Mouse (Mus musculus): Measurements from ENCODE around the gene Fkrp. TPM values are rescaled to one million over a fixed set of nuclear protein-coding genes. Genes with fewer than 3 reads are reported as not detected.

The Fkrp gene
- total and polyA plus RNA-seq, 3 experiments = 16.5 to 23.4 (median 20.3) TPM

GRCm38 (mm10) chr7:16848579-16848978 lies 32.0 kb upstream of the Fkrp start:
- Histone ChIP-seq H3K9me3 (replicated peaks; ENCODE audit: low read length) (no peaks in the 10 kb centered on the region), H3K79me2 (replicated peaks; ENCODE audit: control insufficient read depth, extremely low read depth, insufficient read depth, poor library complexity, severe bottlenecking) (peaks cover 17% of the 10 kb centered on the region), H3K27me3 (replicated peaks) (no peaks in the 10 kb centered on the region), H3K4me1 (ENCODE audit: control insufficient read depth in 1 of 2, insufficient read depth in 2 of 2) (peaks cover 0 to 26% of the 10 kb centered on the region in 2 experiments; a peak in 2 of 4 replicates), H3K4me2 (ENCODE audit: insufficient read depth, low read depth, poor library complexity, severe bottlenecking) (no peak overlapping the region), H3K9ac (ENCODE audit: insufficient read depth, low read depth) (no peak overlapping the region), H3K4me3 (replicated peaks in 1 of 3; ENCODE audit: low read depth in 2 of 3, low read length in 2 of 3, poor library complexity in 1 of 3) (no peak overlapping the region), H3K36me3 (replicated peaks in 1 of 2; ENCODE audit: control insufficient read depth in 1 of 2, insufficient read depth in 1 of 2, low read length in 1 of 2) (peaks cover 46 to 66% of the 10 kb centered on the region in 2 experiments), H3K27ac (ENCODE audit: insufficient read depth, low read depth) (no peak overlapping the region)
- dilution Hi-C loops (cut with MboI; ENCODE audit: extremely low pct_ligation_motif_present, extremely low pct_unique_long_range_greater_than_20kb, low sequenced_read_pairs) (no loop called here), in situ Hi-C loops (cut with MboI; ENCODE audit: low pct_ligation_motif_present, low pct_unique_long_range_greater_than_20kb, low sequenced_read_pairs) (no loop called here)
- TF ChIP-seq SIN3A (IDR thresholded peaks at IDR 0.05; ENCODE audit: low read length) (no peak), TCF12 (IDR thresholded peaks at IDR 0.05; ENCODE audit: low read depth, low read length) (no peak), RCOR1 (conservative IDR thresholded peaks at IDR 0.05; ENCODE audit: low read depth, low read length) (no peak), CTCF (conservative IDR thresholded peaks at IDR 0.05 in 1 of 2, IDR thresholded peaks at IDR 0.05 in 1 of 2; ENCODE audit: low read depth in 2 of 2, low read length in 2 of 2) (peak; percentile 13 to 49; a peak in 3 of 4 replicates), POLR2A (IDR thresholded peaks at IDR 0.05; ENCODE audit: low read depth, low read length) (no peak), RAD21 (IDR thresholded peaks at IDR 0.05; ENCODE audit: low read depth, low read length) (peak; percentile 17)
- no peak for DNase-seq (ENCODE audit: extremely low read depth)

- no peaks in the 10 kb centered on the region for H3K9me3 ChIP-seq (replicated peaks; ENCODE audit: low read length)
- TF ChIP-seq NRF1 (IDR thresholded peaks at IDR 0.05; ENCODE audit: low read depth, low read length) = no peak
- TF ChIP-seq TBP (conservative IDR thresholded peaks at IDR 0.05; ENCODE audit: low read depth, low read length) = no peak
- no peak for TF ChIP-seq ELF1 (IDR thresholded peaks at IDR 0.05; ENCODE audit: low read depth, low read length)
- no peak for TF ChIP-seq POLR2AphosphoS2 (IDR thresholded peaks at IDR 0.05; ENCODE audit: low read depth, low read length)
- TF ChIP-seq GABPA (IDR thresholded peaks at IDR 0.05; ENCODE audit: insufficient replicate concordance, low read depth, low read length) = no peak
- no peak for TF ChIP-seq JUN (IDR thresholded peaks at IDR 0.05; ENCODE audit: insufficient read depth, low read depth, low read length)
- TF ChIP-seq CHD2 (IDR thresholded peaks at IDR 0.05; ENCODE audit: low read length) = no peak
- TF ChIP-seq PAX5 (IDR thresholded peaks at IDR 0.05; ENCODE audit: low read length) = no peak
- TF ChIP-seq MAFK (IDR thresholded peaks at IDR 0.05; ENCODE audit: insufficient replicate concordance, low read length) = no peak
- TF ChIP-seq UBTF (IDR thresholded peaks at IDR 0.05; ENCODE audit: low read depth, low read length) = no peak
- peaks cover 0 to 17% of the 10 kb centered on the region in 2 experiments; a peak in 1 of 4 replicates for H3K4me1 ChIP-seq (ENCODE audit: control insufficient read depth in 1 of 2, insufficient read depth in 2 of 2)
- no peaks in the 10 kb centered on the region for H3K27me3 ChIP-seq (replicated peaks)
- no peak overlapping the region for H3K4me2 ChIP-seq (ENCODE audit: insufficient read depth, low read depth, poor library complexity, severe bottlenecking)
- H3K4me3 ChIP-seq (replicated peaks in 1 of 3; ENCODE audit: low read depth in 2 of 3, low read length in 2 of 3, poor library complexity in 1 of 3) = no peak overlapping the region
- dilution Hi-C loops (cut with MboI; ENCODE audit: extremely low pct_ligation_motif_present, extremely low pct_unique_long_range_greater_than_20kb, low sequenced_read_pairs) = no loop called here
- peaks cover 38 to 57% of the 10 kb centered on the region in 2 experiments for H3K36me3 ChIP-seq (replicated peaks in 1 of 2; ENCODE audit: control insufficient read depth in 1 of 2, insufficient read depth in 1 of 2, low read length in 1 of 2)
- DNase-seq (ENCODE audit: extremely low read depth) = no peak
- H3K27ac ChIP-seq (ENCODE audit: insufficient read depth, low read depth) = no peak overlapping the region
- H3K9ac ChIP-seq (ENCODE audit: insufficient read depth, low read depth) = no peak overlapping the region
- in situ Hi-C loops (cut with MboI; ENCODE audit: low pct_ligation_motif_present, low pct_unique_long_range_greater_than_20kb, low sequenced_read_pairs) = no loop called here
- H3K79me2 ChIP-seq (replicated peaks; ENCODE audit: control insufficient read depth, extremely low read depth, insufficient read depth, poor library complexity, severe bottlenecking) = peaks cover 24% of the 10 kb centered on the region
Observed at GRCm38 (mm10) chr7:16847507-16847906, 31.0 kb upstream of the Fkrp start.
